Mouse (Mus musculus) gastrocnemius, adult 2 months (tissue): ENCODE measurements around the gene Gm36210. TPM values are rescaled to one million over a fixed set of nuclear protein-coding genes. Genes with fewer than 3 reads are reported as not detected.

Source experiments
- DNase-seq: peaks from one replicate; pipeline ENCODE4 v3.0.0; 2022
- H3K27ac ChIP-seq: fragments of 200-600 bp; 2 replicates; pipeline ENCODE4 v1.8.1; 2022; ENCODE audit warnings: mild to moderate bottlenecking
- H3K4me3 ChIP-seq: fragments of 200-600 bp; 2 replicates; pipeline ENCODE4 v1.8.1; 2022; ENCODE audit warnings: mild to moderate bottlenecking, moderate library complexity
- CTCF ChIP-seq: fragments of 200-600 bp; IDR thresholded peaks from 2 replicates; pipeline ENCODE4 v1.8.1; 2022; ENCODE audit warnings: antibody characterized with exemption, mild to moderate bottlenecking, moderate library complexity
- intact Hi-C: fragments of 180-260 bp; cut with DNase I; formaldehyde crosslinking; loops from one replicate; pipeline ENCODE4 v1.15.1; 2025
- total RNA-seq, 2 experiments: library from RNA; stranded (reverse); gene quantifications; 2 replicates each; pipeline ENCODE4 v1.2.3; 2021

The Gm36210 gene
- total RNA-seq, 2 experiments from 2014 or later: 0.17 to 0.38 TPM

DNA sequence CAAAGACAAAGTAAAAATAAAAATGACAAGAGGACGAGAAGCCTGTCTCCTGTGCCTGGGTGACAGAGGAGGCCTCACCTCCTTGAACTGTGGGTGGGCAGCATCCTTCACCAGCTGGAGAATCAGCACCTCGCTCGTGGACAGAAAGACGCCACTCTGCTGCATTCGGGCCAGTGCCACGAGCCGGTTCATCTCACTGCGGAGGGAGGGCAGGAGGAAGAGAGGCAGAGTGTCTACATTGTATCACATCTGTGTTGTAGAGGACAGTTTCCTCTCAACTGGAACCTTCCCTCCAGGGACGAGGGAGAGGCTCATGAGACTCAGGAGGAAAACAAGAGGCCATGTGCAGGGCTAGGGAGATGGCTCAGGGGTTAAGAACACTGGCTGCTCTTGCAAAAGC is 56.9 kb downstream of the Gm36210 start:
- Histone ChIP-seq H3K4me3 (no peak overlapping the region), H3K27ac (no peak overlapping the region)
- TF ChIP-seq CTCF: no peak
- DNase-seq: no peak
- intact Hi-C loops: no loop called here

Other genes starting within 250 kb of the Gm36210 start
- 10 to 100 TPM; 45.0 to 51.2 TPM for gene Ppp6r1, start 247.5 kb downstream of the Gm36210 start, total RNA-seq
- 10 to 100 TPM; 23.4 to 29.8 TPM for gene Hspbp1, start 221.4 kb downstream of the Gm36210 start, total RNA-seq
- gene Brsk1, start 215.9 kb downstream of the Gm36210 start, total RNA-seq: under 1 TPM; 0.48 to 0.75 TPM
- gene Tmem150b, start 181.3 kb downstream of the Gm36210 start, total RNA-seq: under 1 TPM in 1 of 2 experiments, not detected in 1; 0.22 TPM
- 10 to 100 TPM in 1 of 2 experiments, 1 to 10 TPM in 1; 8.0 to 11.5 TPM for gene Kmt5c, start 166.4 kb downstream of the Gm36210 start, total RNA-seq
- under 1 TPM; 0.51 to 0.78 TPM for gene Cox6b2, start 153.4 kb downstream of the Gm36210 start, total RNA-seq
- gene Fam71e2, start 135.2 kb downstream of the Gm36210 start, total RNA-seq: not detected
- not detected for gene Il11, start 123.7 kb downstream of the Gm36210 start, total RNA-seq
- gene Tmem190, start 123.6 kb downstream of the Gm36210 start, total RNA-seq: not detected
- gene Tmem238, start 116.9 kb downstream of the Gm36210 start, total RNA-seq: 10 to 100 TPM in 1 of 2 experiments, 1 to 10 TPM in 1; 8.0 to 10.6 TPM
- 100 to 1,000 TPM; 483 to 569 TPM for gene Rpl28, start 113.6 kb downstream of the Gm36210 start, total RNA-seq
- 10 to 100 TPM; 76.4 to 82.7 TPM for gene Ube2s, start 93.9 kb downstream of the Gm36210 start, total RNA-seq
- gene Shisa7, start 61.8 kb downstream of the Gm36210 start, total RNA-seq: not detected
- gene Isoc2b, start 36.3 kb downstream of the Gm36210 start, total RNA-seq: 1 to 10 TPM; 3.9 TPM
- gene Isoc2a, start 29.4 kb downstream of the Gm36210 start, total RNA-seq: 10 to 100 TPM; 26.4 to 33.5 TPM
- 10 to 100 TPM in 1 of 2 experiments, 1 to 10 TPM in 1; 8.5 to 10.7 TPM for gene Zfp628, start 8.7 kb upstream of the Gm36210 start, total RNA-seq
- gene Nat14, start 15.5 kb upstream of the Gm36210 start, total RNA-seq: 1 to 10 TPM; 2.7 to 5.9 TPM
- 1 to 10 TPM; 4.3 to 8.7 TPM for gene Ssc5d, start 19.3 kb upstream of the Gm36210 start, total RNA-seq
- 10 to 100 TPM; 36.7 to 77.0 TPM for gene Sbk2, start 57.9 kb upstream of the Gm36210 start, total RNA-seq
- gene Sbk3, start 64.7 kb upstream of the Gm36210 start, total RNA-seq: 1 to 10 TPM in 1 of 2 experiments, under 1 TPM in 1; 0.46 to 5.2 TPM
- gene Zfp579, start 89.6 kb upstream of the Gm36210 start, total RNA-seq: 1 to 10 TPM; 8.8 to 9.5 TPM
- 10 to 100 TPM in 1 of 2 experiments, 1 to 10 TPM in 1; 6.5 to 10.4 TPM for gene Zfp524, start 107.9 kb upstream of the Gm36210 start, total RNA-seq
- 10 to 100 TPM; 23.2 to 23.3 TPM for gene Fiz1, start 108.2 kb upstream of the Gm36210 start, total RNA-seq
- not detected for gene Gm44973, start 109.0 kb upstream of the Gm36210 start, total RNA-seq
- 10 to 100 TPM; 12.9 to 15.6 TPM for gene Zfp865, start 113.9 kb upstream of the Gm36210 start, total RNA-seq
- not detected for gene Ccdc106, start 114.0 kb upstream of the Gm36210 start, total RNA-seq
- not detected for gene 4632433K11Rik, start 127.6 kb upstream of the Gm36210 start, total RNA-seq
- 1 to 10 TPM; 2.8 to 3.9 TPM for gene Zfp784, start 131.9 kb upstream of the Gm36210 start, total RNA-seq
- 1 to 10 TPM; 3.0 to 4.1 TPM for gene Zfp580, start 145.0 kb upstream of the Gm36210 start, total RNA-seq
- 10 to 100 TPM; 50.0 to 51.0 TPM for gene U2af2, start 155.6 kb upstream of the Gm36210 start, total RNA-seq
- gene Epn1, start 173.7 kb upstream of the Gm36210 start, total RNA-seq: 100 to 1,000 TPM; 165 to 171 TPM
- not detected for gene Rfpl4, start 210.4 kb upstream of the Gm36210 start, total RNA-seq
- gene Rasl2-9, start 219.4 kb upstream of the Gm36210 start, total RNA-seq: 1 to 10 TPM; 1.4 to 2.9 TPM
- gene Vmn1r55, start 243.2 kb upstream of the Gm36210 start, total RNA-seq: not detected